8 mouse cellular contexts compared by ENCODE assay signal in genomic region chr4:114688973-114689371, GRCm38 (mm10).
A peak's percentile ranks its signal among the peaks of the same experiment; 100 is the strongest.
DNase-seq lines count a peak whose midpoint lies in the region; ATAC-seq and TF ChIP-seq lines count a peak whose summit lies in the region.

No protein-coding gene starts in this region.

- no peaks in the 10 kb centered on the region; the same call in 1 of the 2 replicates for H3K4me1 ChIP-seq in hindbrain, embryonic 11.5 days (replicated peaks; ENCODE audit: control insufficient read depth, insufficient read depth, low read length)
- H3K4me1 ChIP-seq in hindbrain, embryonic 16.5 days (ENCODE audit: control insufficient read depth, insufficient read depth, low read depth, low read length) = no peaks in the 10 kb centered on the region
- no peaks in the 10 kb centered on the region for H3K4me1 ChIP-seq in MEL (ENCODE audit: control insufficient read depth in 1 of 2, insufficient read depth in 2 of 2, low read length in 2 of 2)
- no peaks in the 10 kb centered on the region for H3K4me1 ChIP-seq in liver, postnatal 0 days (ENCODE audit: insufficient read depth)

- TF ChIP-seq EP300 in MEL (IDR thresholded peaks at IDR 0.05; ENCODE audit: low read depth in 1 of 2, low read length in 2 of 2) = no peak
- no peak for TF ChIP-seq EP300 in liver, postnatal 0 days (IDR thresholded peaks at IDR 0.05; ENCODE audit: low read depth)

- WGBS in hindbrain, embryonic 11.5 days = 70% methylated on average over 6 of the region's 6 CpGs
- 68% methylated on average over 6 of the region's 6 CpGs for WGBS in hindbrain, embryonic 16.5 days
- WGBS in liver, postnatal 0 days (ENCODE audit: insufficient replicate concordance) = 59% methylated on average over 6 of the region's 6 CpGs

- H3K36me3 ChIP-seq in hindbrain, embryonic 11.5 days (ENCODE audit: control insufficient read depth, insufficient read depth, low read length) = no peaks in the 10 kb centered on the region
- no peaks in the 10 kb centered on the region for H3K36me3 ChIP-seq in hindbrain, embryonic 16.5 days (ENCODE audit: control insufficient read depth, insufficient read depth, low read length)
- H3K36me3 ChIP-seq in MEL (ENCODE audit: control insufficient read depth in 1 of 2, insufficient read depth in 2 of 2, low read length in 2 of 2) = no peaks in the 10 kb centered on the region
- no peaks in the 10 kb centered on the region for H3K36me3 ChIP-seq in liver, postnatal 0 days (replicated peaks; ENCODE audit: insufficient read depth, low read length)

- peak; percentile 76 to 92 (median 87) for TF ChIP-seq CTCF in MEL (IDR thresholded peaks at IDR 0.05 in 2 of 3, conservative IDR thresholded peaks at IDR 0.05 in 1 of 3; ENCODE audit: control insufficient read depth in 1 of 3, insufficient read depth in 1 of 3, low read depth in 2 of 3, low read length in 3 of 3, poor library complexity in 1 of 3, severe bottlenecking in 1 of 3)
- TF ChIP-seq CTCF in liver, postnatal 0 days (IDR thresholded peaks at IDR 0.05; ENCODE audit: low read depth) = peak; percentile 63

- H3K79me2 ChIP-seq in MEL (ENCODE audit: control insufficient read depth, insufficient read depth, low read length, poor library complexity) = no peaks in the 10 kb centered on the region

- no peak overlapping the region for H3K9ac ChIP-seq in hindbrain, embryonic 11.5 days (ENCODE audit: low read depth, low read length)
- no peak overlapping the region for H3K9ac ChIP-seq in hindbrain, embryonic 16.5 days (ENCODE audit: low read depth, low read length)
- no peak overlapping the region for H3K9ac ChIP-seq in MEL (ENCODE audit: control insufficient read depth, low read depth, low read length, poor library complexity, severe bottlenecking)
- no peak overlapping the region for H3K9ac ChIP-seq in liver, postnatal 0 days (replicated peaks)

- DNase-seq in hindbrain, embryonic 11.5 days (ENCODE audit: low spot score) = peak; percentile 40
- DNase-seq in 416B (ENCODE audit: low read depth) = peak; percentile 64
- peak; percentile 68 for DNase-seq in MEL (ENCODE audit: low read depth, low spot score)
- peak; percentile 31 for DNase-seq in liver, postnatal 0 days
- no peak for DNase-seq in right cerebral cortex, postnatal 36 days (ENCODE audit: low spot score in 2 of 2)
- no peak for DNase-seq in right cerebral cortex, adult 18-20 months
- no peak for DNase-seq in ovary, adult 18-20 months (ENCODE audit: low spot score)

- ATAC-seq in hindbrain, embryonic 11.5 days (ENCODE audit: low FRiP score) = no peak
- no peak for ATAC-seq in hindbrain, embryonic 16.5 days
- ATAC-seq in liver, postnatal 0 days = no peak

- 0 out of 2 replicates have a peak, but pooled peaks cover 3% of the 10 kb centered on the region for H3K27me3 ChIP-seq in hindbrain, embryonic 11.5 days (ENCODE audit: control insufficient read depth, insufficient read depth, low read length)
- H3K27me3 ChIP-seq in hindbrain, embryonic 16.5 days (replicated peaks; ENCODE audit: control insufficient read depth, insufficient read depth, low read length) = no peaks in the 10 kb centered on the region
- peaks cover 2 to 8% of the 10 kb centered on the region in 2 experiments for H3K27me3 ChIP-seq in MEL (ENCODE audit: control insufficient read depth in 1 of 2, insufficient read depth in 2 of 2, low read length in 2 of 2)
- peaks cover 9% of the 10 kb centered on the region; the same call in 1 of the 2 replicates for H3K27me3 ChIP-seq in liver, postnatal 0 days (ENCODE audit: insufficient read depth, low read length)

- H3K27ac ChIP-seq in hindbrain, embryonic 11.5 days (ENCODE audit: low read depth, low read length) = no peak overlapping the region
- no peak overlapping the region for H3K27ac ChIP-seq in hindbrain, embryonic 16.5 days (ENCODE audit: low read depth, low read length)
- H3K27ac ChIP-seq in MEL (ENCODE audit: control insufficient read depth, low read depth, low read length) = no peak overlapping the region
- no peak overlapping the region for H3K27ac ChIP-seq in liver, postnatal 0 days (ENCODE audit: low read depth)

- no peak for TF ChIP-seq POLR2A in MEL (IDR thresholded peaks at IDR 0.05; ENCODE audit: control insufficient read depth in 1 of 2, insufficient read depth in 1 of 2, low read depth in 1 of 2, low read length in 2 of 2, poor library complexity in 1 of 2)

- peak; percentile 94 for TF ChIP-seq RAD21 in MEL (IDR thresholded peaks at IDR 0.05; ENCODE audit: low read depth, low read length)

- H3K4me3 ChIP-seq in hindbrain, embryonic 11.5 days (ENCODE audit: low read depth, low read length) = no peak overlapping the region
- H3K4me3 ChIP-seq in hindbrain, embryonic 16.5 days (ENCODE audit: low read length) = no peak overlapping the region
- no peak overlapping the region for H3K4me3 ChIP-seq in MEL (ENCODE audit: control insufficient read depth in 1 of 2, insufficient read depth in 1 of 2, low read depth in 2 of 2, low read length in 2 of 2)
- H3K4me3 ChIP-seq in liver, postnatal 0 days (ENCODE audit: low read depth, low read length) = no peak overlapping the region

- H3K9me3 ChIP-seq in hindbrain, embryonic 11.5 days (ENCODE audit: control insufficient read depth, low read length) = no peaks in the 10 kb centered on the region
- no peaks in the 10 kb centered on the region for H3K9me3 ChIP-seq in hindbrain, embryonic 16.5 days (ENCODE audit: control insufficient read depth, low read length)
- H3K9me3 ChIP-seq in MEL (replicated peaks; ENCODE audit: insufficient read depth, low read length) = no peaks in the 10 kb centered on the region
- H3K9me3 ChIP-seq in liver, postnatal 0 days (ENCODE audit: low read length) = no peaks in the 10 kb centered on the region

- no peak overlapping the region for H3K4me2 ChIP-seq in hindbrain, embryonic 11.5 days (replicated peaks; ENCODE audit: low read depth, low read length)
- H3K4me2 ChIP-seq in hindbrain, embryonic 16.5 days (ENCODE audit: low read length) = no peak overlapping the region
- H3K4me2 ChIP-seq in liver, postnatal 0 days (ENCODE audit: low read depth, low read length) = no peak overlapping the region

TF ChIP-seq in MEL, 35 proteins besides CTCF, POLR2A, EP300 and RAD21:
- no peak for TF ChIP-seq MEF2A (IDR thresholded peaks at IDR 0.05; ENCODE audit: extremely low read depth, insufficient replicate concordance, low read depth, low read length, poor library complexity, severe bottlenecking)
- no peak for TF ChIP-seq MXI1 (IDR thresholded peaks at IDR 0.05; ENCODE audit: low read depth, low read length)
- no peak for TF ChIP-seq USF2 (IDR thresholded peaks at IDR 0.05; ENCODE audit: borderline replicate concordance in 1 of 2, insufficient read depth in 1 of 2, low read depth in 1 of 2, low read length in 2 of 2)
- no peak for TF ChIP-seq USF1 (IDR thresholded peaks at IDR 0.05; ENCODE audit: low read depth, low read length)
- TF ChIP-seq SMC3 (IDR thresholded peaks at IDR 0.05; ENCODE audit: low read depth, low read length) = peak; percentile 96
- peak; percentile 97 for TF ChIP-seq ZC3H11A (IDR thresholded peaks at IDR 0.05; ENCODE audit: low read depth, low read length)

Comparison
In these comparisons a context has a peak if more than half of its experiments do, and no peak if none do; other contexts are left out.
1. DNase-seq: peak in hindbrain, embryonic 11.5 days (single experiment), 416B (single experiment), MEL (single experiment) and liver, postnatal 0 days (single experiment); none in right cerebral cortex, postnatal 36 days (0 of 2), right cerebral cortex, adult 18-20 months (single experiment) and ovary, adult 18-20 months (single experiment).